Mouse (Mus musculus): Measurements from ENCODE around the gene Axl. TPM values are rescaled to one million over a fixed set of nuclear protein-coding genes. Genes with fewer than 3 reads are reported as not detected.

Gene Axl
- 48.8 and 58.1 TPM in 2 replicates for polyA plus RNA-seq (2015; fragmentation: Nextera tagmentation; extraction: Ambion mirVana)

GRCm38 (mm10) chr7:25788220-25789128 is at the start of gene Axl:
Gene Axl (minus strand): TSS chr7:25788705.
- ATAC-seq = peak; percentile 93
- H3K4me2 ChIP-seq (ENCODE audit: low read depth, low read length) = peak within 1 kb of the TSS; percentile 68
- H3K27ac ChIP-seq (ENCODE audit: low read length) = peak within 1 kb of the TSS; percentile 81
- H3K4me1 ChIP-seq (ENCODE audit: control insufficient read depth, insufficient read depth, low read length) = peaks cover 32% of the 10 kb centered on the region
- H3K4me3 ChIP-seq (ENCODE audit: low read length) = peak within 1 kb of the TSS; percentile 69
- no peaks in the 10 kb centered on the region for H3K27me3 ChIP-seq (replicated peaks; ENCODE audit: control insufficient read depth, insufficient read depth, low read length)
- WGBS = under 1% methylated on average over 28 of the region's 30 CpGs
- no peaks in the 10 kb centered on the region for H3K9me3 ChIP-seq (ENCODE audit: control insufficient read depth, low read length)
- no peaks in the 10 kb centered on the region for H3K36me3 ChIP-seq (ENCODE audit: control insufficient read depth, insufficient read depth, low read length)
- H3K9ac ChIP-seq (ENCODE audit: low read depth, low read length) = peak within 1 kb of the TSS; percentile 70

- Histone ChIP-seq H3K27ac (ENCODE audit: low read length) (peak overlapping the region; percentile 45; the same call in 1 of the 2 replicates), H3K4me1 (ENCODE audit: control insufficient read depth, insufficient read depth, low read length) (peaks cover 11% of the 10 kb centered on the region), H3K9me3 (ENCODE audit: control insufficient read depth, low read length) (no peaks in the 10 kb centered on the region), H3K27me3 (replicated peaks; ENCODE audit: control insufficient read depth, insufficient read depth, low read length) (no peaks in the 10 kb centered on the region), H3K36me3 (ENCODE audit: control insufficient read depth, insufficient read depth, low read length) (no peaks in the 10 kb centered on the region), H3K4me3 (ENCODE audit: low read length) (no peak overlapping the region), H3K4me2 (ENCODE audit: low read depth, low read length) (no peak overlapping the region), H3K9ac (ENCODE audit: low read depth, low read length) (no peak overlapping the region)
- ATAC-seq = peak; percentile 63
- WGBS = 50% methylated on average over 10 of the region's 10 CpGs
Observed at GRCm38 (mm10) chr7:25835188-25835891, 46.8 kb upstream of the Axl start.

- peak overlapping the region; percentile 19; the same call in 1 of the 2 replicates for H3K4me2 ChIP-seq (ENCODE audit: low read depth, low read length)
- WGBS = 51% methylated on average over 10 of the region's 10 CpGs
- H3K9ac ChIP-seq (ENCODE audit: low read depth, low read length) = 0 out of 2 replicates have a peak overlapping the region, but pooled peaks have one; percentile 40
Observed at GRCm38 (mm10) chr7:25831557-25832530, 43.3 kb upstream of the Axl start.

GRCm38 (mm10) chr7:25830251-25830650 is 41.7 kb upstream of the Axl start:
- no peak overlapping the region for H3K4me2 ChIP-seq (ENCODE audit: low read depth, low read length)
- no peak overlapping the region for H3K4me3 ChIP-seq (ENCODE audit: low read length)
- H3K27ac ChIP-seq (ENCODE audit: low read length) = no peak overlapping the region
- WGBS = 37% methylated on average over 2 of the region's 2 CpGs
- ATAC-seq = no peak
- no peaks in the 10 kb centered on the region for H3K9me3 ChIP-seq (ENCODE audit: control insufficient read depth, low read length)
- H3K9ac ChIP-seq (ENCODE audit: low read depth, low read length) = peak overlapping the region; percentile 37; the same call in 1 of the 2 replicates
- peaks cover 21% of the 10 kb centered on the region for H3K4me1 ChIP-seq (ENCODE audit: control insufficient read depth, insufficient read depth, low read length)
- no peaks in the 10 kb centered on the region for H3K27me3 ChIP-seq (replicated peaks; ENCODE audit: control insufficient read depth, insufficient read depth, low read length)
- no peaks in the 10 kb centered on the region for H3K36me3 ChIP-seq (ENCODE audit: control insufficient read depth, insufficient read depth, low read length)

More at GRCm38 (mm10) chr7:25831557-25832530, 43.3 kb upstream of the Axl start:
- Histone ChIP-seq H3K27ac (ENCODE audit: low read length) (peak overlapping the region; percentile 66), H3K27me3 (replicated peaks; ENCODE audit: control insufficient read depth, insufficient read depth, low read length) (no peaks in the 10 kb centered on the region), H3K4me1 (ENCODE audit: control insufficient read depth, insufficient read depth, low read length) (peaks cover 13% of the 10 kb centered on the region), H3K4me3 (ENCODE audit: low read length) (no peak overlapping the region), H3K9me3 (ENCODE audit: control insufficient read depth, low read length) (no peaks in the 10 kb centered on the region), H3K36me3 (ENCODE audit: control insufficient read depth, insufficient read depth, low read length) (no peaks in the 10 kb centered on the region)
- ATAC-seq = peak; percentile 84

GRCm38 (mm10) chr7:25827199-25827598 is 38.7 kb upstream of the Axl start:
- Histone ChIP-seq H3K4me2 (ENCODE audit: low read depth, low read length) (no peak overlapping the region), H3K4me1 (ENCODE audit: control insufficient read depth, insufficient read depth, low read length) (peaks cover 22% of the 10 kb centered on the region), H3K36me3 (ENCODE audit: control insufficient read depth, insufficient read depth, low read length) (no peaks in the 10 kb centered on the region), H3K9ac (ENCODE audit: low read depth, low read length) (no peak overlapping the region), H3K9me3 (ENCODE audit: control insufficient read depth, low read length) (no peaks in the 10 kb centered on the region), H3K27ac (ENCODE audit: low read length) (no peak overlapping the region), H3K4me3 (ENCODE audit: low read length) (no peak overlapping the region), H3K27me3 (replicated peaks; ENCODE audit: control insufficient read depth, insufficient read depth, low read length) (no peaks in the 10 kb centered on the region)
- WGBS = 31% methylated on average over 3 of the region's 3 CpGs
- ATAC-seq = peak; percentile 43; the same call in 1 of the 2 replicates

- Histone ChIP-seq H3K27me3 (replicated peaks; ENCODE audit: control insufficient read depth, insufficient read depth, low read length) (no peaks in the 10 kb centered on the region), H3K27ac (ENCODE audit: low read length) (0 out of 2 replicates have a peak overlapping the region, but pooled peaks have one; percentile 23), H3K4me1 (ENCODE audit: control insufficient read depth, insufficient read depth, low read length) (peaks cover 13% of the 10 kb centered on the region; the same call in 1 of the 2 replicates), H3K9ac (ENCODE audit: low read depth, low read length) (no peak overlapping the region), H3K4me2 (ENCODE audit: low read depth, low read length) (no peak overlapping the region), H3K36me3 (ENCODE audit: control insufficient read depth, insufficient read depth, low read length) (no peaks in the 10 kb centered on the region), H3K9me3 (ENCODE audit: control insufficient read depth, low read length) (no peaks in the 10 kb centered on the region), H3K4me3 (ENCODE audit: low read length) (no peak overlapping the region)
- 0 out of 2 replicates have a peak, but pooled peaks have one; percentile 24 for ATAC-seq
- 55% methylated on average over 6 of the region's 6 CpGs for WGBS
Observed at GRCm38 (mm10) chr7:25826029-25826428, 37.5 kb upstream of the Axl start.

GRCm38 (mm10) chr7:25825043-25825442 is 36.5 kb upstream of the Axl start:
- Histone ChIP-seq H3K27me3 (replicated peaks; ENCODE audit: control insufficient read depth, insufficient read depth, low read length) (no peaks in the 10 kb centered on the region), H3K27ac (ENCODE audit: low read length) (peak overlapping the region; percentile 23; the same call in 1 of the 2 replicates), H3K4me3 (ENCODE audit: low read length) (no peak overlapping the region), H3K4me2 (ENCODE audit: low read depth, low read length) (no peak overlapping the region), H3K9me3 (ENCODE audit: control insufficient read depth, low read length) (no peaks in the 10 kb centered on the region), H3K9ac (ENCODE audit: low read depth, low read length) (no peak overlapping the region), H3K36me3 (ENCODE audit: control insufficient read depth, insufficient read depth, low read length) (no peaks in the 10 kb centered on the region), H3K4me1 (ENCODE audit: control insufficient read depth, insufficient read depth, low read length) (peaks cover 13% of the 10 kb centered on the region; the same call in 1 of the 2 replicates)
- ATAC-seq = peak; percentile 82
- WGBS = 46% methylated on average over 9 of the region's 9 CpGs

GRCm38 (mm10) chr7:25816241-25816919 is 27.9 kb upstream of the Axl start, which contains the start of gene Cyp2s1:
Gene Cyp2s1 (minus strand): TSS chr7:25816913.
- Histone ChIP-seq H3K9ac (ENCODE audit: low read depth, low read length) (peak within 1 kb of the TSS; percentile 82), H3K4me1 (ENCODE audit: control insufficient read depth, insufficient read depth, low read length) (peaks cover 9% of the 10 kb centered on the region), H3K27ac (ENCODE audit: low read length) (peak within 1 kb of the TSS; percentile 91), H3K36me3 (ENCODE audit: control insufficient read depth, insufficient read depth, low read length) (no peaks in the 10 kb centered on the region), H3K4me2 (ENCODE audit: low read depth, low read length) (peak within 1 kb of the TSS; percentile 95), H3K4me3 (ENCODE audit: low read length) (peak within 1 kb of the TSS; percentile 69), H3K9me3 (ENCODE audit: control insufficient read depth, low read length) (no peaks in the 10 kb centered on the region), H3K27me3 (replicated peaks; ENCODE audit: control insufficient read depth, insufficient read depth, low read length) (no peaks in the 10 kb centered on the region)
- WGBS = 1% methylated on average over 40 of the region's 40 CpGs
- peak; percentile 96 for ATAC-seq
